Mouse (Mus musculus) C2C12 (cell line): Measurements from ENCODE around the gene Cyba.

Experiments used
- CTCF ChIP-seq: IDR thresholded peaks from one replicate; pipeline ENCODE4 v1.5.1; 2011; ENCODE audit not compliant: control insufficient read depth, insufficient read depth, insufficient read length
- FOSL1 ChIP-seq: IDR thresholded peaks from one replicate; pipeline ENCODE4 v1.8.0; 2011; ENCODE audit warnings: mild to moderate bottlenecking, low read length; ENCODE audit not compliant: poor library complexity, insufficient read depth, severe bottlenecking
- MAX ChIP-seq: IDR thresholded peaks from one replicate; pipeline ENCODE4 v1.6.1; 2011; ENCODE audit warnings: mild to moderate bottlenecking, control low read depth
- MYOD1 ChIP-seq: IDR thresholded peaks from one replicate; pipeline ENCODE4 v1.6.1; 2011; ENCODE audit warnings: low read depth; ENCODE audit not compliant: control insufficient read depth, insufficient read length
- USF1 ChIP-seq: IDR thresholded peaks from one replicate; pipeline ENCODE4 v1.6.1; 2011; ENCODE audit warnings: low read depth, mild to moderate bottlenecking, control low read depth, moderate library complexity

DNA sequence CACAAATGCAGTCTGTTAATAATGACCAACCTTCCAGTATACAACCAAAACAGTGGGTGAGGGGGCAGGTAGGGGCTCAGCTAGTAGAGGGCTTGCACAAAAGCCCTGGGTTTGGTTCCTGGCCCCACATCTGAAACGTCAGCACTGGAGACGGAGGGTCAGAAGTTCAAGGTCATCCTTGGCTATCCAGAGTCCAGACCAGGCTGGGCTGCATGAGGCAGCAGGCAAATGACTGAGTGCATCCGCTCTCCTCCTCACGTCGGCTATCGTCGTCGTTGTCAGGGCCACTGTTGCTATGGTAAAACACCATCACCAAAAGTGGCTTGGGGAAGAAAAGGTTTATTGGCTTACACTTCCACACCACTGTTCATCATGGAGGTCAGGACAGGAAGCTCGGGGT lies 18.4 kb downstream of the Cyba start:
- TF ChIP-seq CTCF: no peak
- no peak for TF ChIP-seq MAX
- TF ChIP-seq USF1: no peak
- no peak for TF ChIP-seq MYOD1
- no peak for TF ChIP-seq FOSL1
